Mouse (Mus musculus) neural tube, embryonic 14.5 days (tissue): ENCODE measurements around the gene Pdcd2. TPM values are rescaled to one million over a fixed set of nuclear protein-coding genes. Genes with fewer than 3 reads are reported as not detected.

ENCODE experiments used
- ATAC-seq: fragments of 200-750 bp; cut with Nextera tagmentation; 2 replicates; pipeline ENCODE4 v1.8.0; 2017; ENCODE audit warnings: low read depth, mild to moderate bottlenecking, moderate TSS enrichment, moderate library complexity
- H3K27ac ChIP-seq: fragments of 300-500 bp; sonication (generic); 2 replicates; pipeline ENCODE4 v1.5.1; 2014; ENCODE audit warnings: low read depth, mild to moderate bottlenecking, control low read depth, low read length, moderate library complexity, mixed read lengths
- H3K27me3 ChIP-seq: fragments of 300-500 bp; sonication (generic); 2 replicates; pipeline ENCODE4 v1.6.1; 2014; ENCODE audit warnings: low read length; ENCODE audit not compliant: control insufficient read depth, insufficient read depth
- H3K36me3 ChIP-seq: fragments of 300-500 bp; sonication (generic); 2 replicates; pipeline ENCODE4 v1.6.1; 2014; ENCODE audit warnings: low read length, mixed read lengths; ENCODE audit not compliant: control insufficient read depth, insufficient read depth
- H3K4me1 ChIP-seq: fragments of 300-500 bp; sonication (generic); 2 replicates; pipeline ENCODE4 v1.6.1; 2014; ENCODE audit warnings: low read length; ENCODE audit not compliant: control insufficient read depth, insufficient read depth
- H3K4me2 ChIP-seq: fragments of 300-500 bp; sonication (generic); 2 replicates; pipeline ENCODE4 v1.6.1; 2014; ENCODE audit warnings: mild to moderate bottlenecking, low read depth, low read length, control low read depth
- H3K4me3 ChIP-seq: fragments of 300-500 bp; sonication (generic); 2 replicates; pipeline ENCODE4 v1.5.1; 2014; ENCODE audit warnings: low read depth, low read length, control low read depth, mixed read lengths
- H3K9ac ChIP-seq: fragments of 300-500 bp; sonication (generic); replicated peaks from 2 replicates; pipeline ENCODE4 v1.6.1; 2014; ENCODE audit warnings: low read depth, mild to moderate bottlenecking, control low read depth, low read length, mixed read lengths
- H3K9me3 ChIP-seq: fragments of 300-500 bp; sonication (generic); 2 replicates; pipeline ENCODE4 v1.6.1; 2016; ENCODE audit warnings: low read length; ENCODE audit not compliant: control insufficient read depth
- WGBS: fragments of 180-500 bp; shearing (Covaris S2); extraction: QIAGEN DNeasy Blood & Tissue Kit; methylation state at CpG from one replicate; pipeline ENCODE4 v1.1.7; 2014; 5-methylcytosine and 5-hydroxymethylcytosine counted together
- polyA plus RNA-seq: library from polyadenylated mRNA; unstranded; fragments of >200 nt; fragmentation: Nextera tagmentation; extraction: Ambion mirVana; gene quantifications from 2 replicates; pipeline ENCODE4 v1.2.1, GENCODE M21; 2014

Gene Pdcd2
- 68.2 and 78.1 TPM in 2 replicates for polyA plus RNA-seq

DNA sequence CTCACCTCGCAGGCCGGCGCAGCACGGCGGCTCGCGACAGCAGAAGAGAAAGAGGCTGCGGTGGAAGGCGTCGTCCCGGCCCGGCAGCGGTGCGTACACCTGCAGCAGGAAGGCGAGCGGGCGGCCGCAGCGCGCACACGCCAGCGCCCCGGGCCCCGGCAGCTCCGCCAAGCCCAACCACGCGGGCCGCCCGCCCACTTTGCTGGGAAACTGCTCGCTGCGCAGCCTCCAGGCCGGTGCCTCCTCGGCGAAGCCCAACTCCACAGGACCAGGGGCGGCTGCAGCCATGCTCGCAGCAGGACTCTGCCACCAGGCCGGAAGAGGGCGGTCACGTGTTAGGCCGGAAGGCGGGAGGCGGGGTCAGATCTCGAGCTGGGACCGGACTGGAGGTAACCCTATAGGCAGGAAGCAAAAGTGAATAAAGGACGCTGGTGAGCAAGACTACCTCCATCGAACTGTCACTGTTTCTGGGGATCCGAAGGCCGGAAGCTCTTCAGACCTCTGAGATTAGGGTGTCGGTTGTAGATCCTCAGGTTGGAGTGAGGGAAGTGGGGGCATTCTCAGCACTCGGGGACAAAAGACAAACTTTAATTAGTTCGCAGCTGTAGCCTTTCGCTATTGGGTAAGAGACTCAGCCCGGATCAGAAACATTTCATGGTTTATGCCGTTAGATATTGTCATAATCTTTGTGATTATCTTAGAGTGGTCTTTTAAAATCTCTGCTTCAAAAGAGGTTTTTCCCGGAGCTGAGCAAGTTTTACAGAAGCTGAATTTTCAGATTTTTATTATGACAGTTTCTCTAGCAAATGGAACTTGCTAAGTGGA, at the start of gene Pdcd2:
Gene Pdcd2, minus strand, starts transcription at position 316 of the 825 bp plus-strand sequence.
- H3K27me3 ChIP-seq = no peaks in the 10 kb centered on the region
- peak within 1 kb of the TSS; percentile 75 for H3K27ac ChIP-seq
- WGBS = 2% methylated on average over 50 of the region's 55 CpGs

DNA sequence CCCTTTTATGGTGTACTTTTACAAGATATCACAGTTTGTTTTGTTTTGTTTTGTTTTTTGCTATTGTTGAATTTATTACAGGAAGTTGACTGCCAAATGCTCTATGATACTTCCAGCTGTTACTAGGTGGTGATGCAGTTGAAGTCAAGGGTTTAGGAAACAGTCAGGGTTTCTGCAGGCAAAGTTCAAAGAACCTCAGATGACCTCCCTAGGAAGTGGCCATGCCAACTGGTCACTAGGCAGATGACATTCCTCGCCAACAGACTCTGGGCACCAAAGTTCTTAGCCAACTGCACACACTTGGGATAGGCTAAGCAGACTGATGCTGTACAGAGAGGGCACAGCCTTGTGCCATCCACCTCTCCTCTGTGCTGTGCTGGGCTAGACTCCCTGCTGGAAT, 48.0 kb upstream of the Pdcd2 start:
- WGBS = 63% methylated on average over 1 of the region's 1 CpGs
- Histone ChIP-seq H3K27ac (no peak overlapping the region), H3K9me3 (no peaks in the 10 kb centered on the region)

More for the DNA sequence above, at the start of gene Pdcd2:
- Histone ChIP-seq H3K9me3 (no peaks in the 10 kb centered on the region), H3K36me3 (peaks cover 12% of the 10 kb centered on the region), H3K4me2 (peak within 1 kb of the TSS; percentile 78), H3K4me1 (peaks cover 14% of the 10 kb centered on the region), H3K9ac (peak within 1 kb of the TSS; percentile 83), H3K4me3 (peak within 1 kb of the TSS; percentile 86)
- ATAC-seq = peak; percentile 98

DNA sequence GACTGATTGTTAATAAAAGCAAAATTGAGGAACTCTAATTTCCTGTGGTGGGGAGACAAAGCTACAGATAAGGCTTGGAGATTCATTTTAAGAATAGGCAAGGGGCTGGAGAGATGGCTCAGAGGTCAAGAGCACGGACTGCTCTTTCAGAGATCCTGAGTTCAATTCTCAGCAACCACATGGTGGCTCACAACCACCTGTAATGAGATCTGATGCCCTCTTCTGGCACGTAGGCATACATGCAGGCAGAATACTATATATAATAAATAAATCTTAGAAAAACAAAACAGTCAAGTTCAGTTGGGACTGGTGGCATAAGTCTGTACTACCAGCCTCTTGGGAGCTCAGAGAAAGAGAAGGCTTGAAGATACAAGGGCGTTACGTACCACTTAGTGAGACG, 39.8 kb upstream of the Pdcd2 start:
- no peak overlapping the region for H3K9ac ChIP-seq
- 70% methylated on average over 5 of the region's 5 CpGs for WGBS
- H3K27ac ChIP-seq = no peak overlapping the region
- no peak overlapping the region for H3K4me3 ChIP-seq
- no peak for ATAC-seq
- H3K36me3 ChIP-seq = no peaks in the 10 kb centered on the region
- H3K4me1 ChIP-seq = 0 out of 2 replicates have a peak, but pooled peaks cover 2% of the 10 kb centered on the region
- H3K27me3 ChIP-seq = no peaks in the 10 kb centered on the region; the same call in 1 of the 2 replicates
- no peaks in the 10 kb centered on the region for H3K9me3 ChIP-seq
- H3K4me2 ChIP-seq = no peak overlapping the region

More for the DNA sequence above, 48.0 kb upstream of the Pdcd2 start:
- H3K4me3 ChIP-seq = no peak overlapping the region
- no peak for ATAC-seq
- no peaks in the 10 kb centered on the region for H3K27me3 ChIP-seq
- no peak overlapping the region for H3K9ac ChIP-seq
- no peaks in the 10 kb centered on the region for H3K36me3 ChIP-seq
- H3K4me1 ChIP-seq = no peaks in the 10 kb centered on the region
- H3K4me2 ChIP-seq = no peak overlapping the region

DNA sequence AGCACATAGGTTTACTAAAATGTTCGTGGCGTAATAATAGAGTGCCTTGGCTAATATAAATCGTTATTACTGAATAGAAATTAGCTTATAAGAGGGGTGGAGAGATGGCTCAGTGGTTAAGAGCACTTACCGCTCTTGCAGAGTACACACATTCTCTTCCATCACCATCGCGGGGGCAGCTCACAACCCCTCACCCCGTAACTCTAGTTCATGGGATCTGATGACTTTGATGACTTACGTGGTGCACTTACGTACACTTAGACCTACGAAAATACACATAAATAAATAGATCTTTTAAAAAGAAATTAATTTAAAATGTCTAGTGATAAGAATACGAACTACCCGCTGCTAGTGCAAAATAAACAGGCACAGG, 37.8 kb upstream of the Pdcd2 start:
- no peaks in the 10 kb centered on the region for H3K9me3 ChIP-seq
- H3K4me2 ChIP-seq = peak overlapping the region; percentile 63
- peak; percentile 14; the same call in 1 of the 2 replicates for ATAC-seq
- H3K4me3 ChIP-seq = peak overlapping the region; percentile 57
- WGBS = 44% methylated on average over 12 of the region's 12 CpGs
- H3K36me3 ChIP-seq = no peaks in the 10 kb centered on the region
- no peak overlapping the region for H3K27ac ChIP-seq
- 0 out of 2 replicates have a peak overlapping the region, but pooled peaks have one; percentile 26 for H3K9ac ChIP-seq
- no peaks in the 10 kb centered on the region; the same call in 1 of the 2 replicates for H3K27me3 ChIP-seq
- 0 out of 2 replicates have a peak, but pooled peaks cover 2% of the 10 kb centered on the region for H3K4me1 ChIP-seq

DNA sequence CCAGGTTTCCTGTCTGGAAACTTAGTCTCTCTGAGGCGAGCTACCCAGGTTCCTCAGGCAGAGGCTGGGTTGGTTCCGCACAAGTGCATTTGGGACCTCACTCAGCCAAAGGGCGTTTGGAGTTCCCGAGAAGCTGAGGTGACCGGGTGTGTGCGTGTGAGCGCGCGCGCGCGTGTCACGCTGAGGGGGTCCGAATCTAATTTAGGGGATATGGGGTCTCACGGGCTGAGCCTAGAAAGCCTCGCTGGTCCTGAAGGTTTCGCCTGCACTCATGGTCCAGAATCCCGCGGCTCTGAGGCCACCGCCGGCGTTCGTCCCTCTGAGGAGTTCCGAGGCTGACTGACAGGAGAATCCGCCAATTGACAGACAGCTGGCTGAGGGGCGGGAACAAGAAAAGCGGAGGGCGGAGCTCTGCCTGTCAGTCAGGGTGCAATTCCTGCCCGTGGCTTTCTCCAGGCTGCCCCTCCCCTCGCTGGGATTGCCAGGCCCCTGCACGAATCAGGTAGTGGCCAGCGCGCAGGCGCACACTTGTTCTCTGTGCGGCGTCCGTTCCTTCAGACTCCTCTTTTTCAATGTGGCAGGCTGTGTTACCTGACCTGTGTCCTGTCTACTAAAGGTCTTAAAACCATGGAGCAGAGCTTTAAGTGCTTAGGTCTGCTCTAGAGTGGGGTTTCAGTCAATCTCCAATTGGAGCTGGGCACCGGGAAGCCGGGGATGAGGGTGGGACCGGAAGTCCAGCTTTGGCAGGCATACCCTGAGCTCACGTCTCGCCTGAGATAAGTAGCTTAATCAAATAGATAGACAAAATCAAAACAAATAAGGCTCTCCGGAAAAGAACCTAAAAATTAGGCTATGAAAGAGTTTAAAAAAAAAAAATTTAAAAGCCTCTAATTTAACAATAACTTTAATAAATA, 37.2 kb upstream of the Pdcd2 start, which contains the start of gene Prdm9:
Gene Prdm9, minus strand, starts transcription at position 341 of the 914 bp plus-strand sequence.
- Histone ChIP-seq H3K9ac (peak within 1 kb of the TSS; percentile 60), H3K27ac (peak within 1 kb of the TSS; percentile 91), H3K4me2 (peak within 1 kb of the TSS; percentile 74), H3K36me3 (no peaks in the 10 kb centered on the region), H3K27me3 (no peaks in the 10 kb centered on the region), H3K4me1 (0 out of 2 replicates have a peak, but pooled peaks cover 2% of the 10 kb centered on the region), H3K4me3 (peak within 1 kb of the TSS; percentile 57), H3K9me3 (no peaks in the 10 kb centered on the region)
- peak; percentile 98 for ATAC-seq
- WGBS = under 1% methylated on average over 43 of the region's 43 CpGs

DNA sequence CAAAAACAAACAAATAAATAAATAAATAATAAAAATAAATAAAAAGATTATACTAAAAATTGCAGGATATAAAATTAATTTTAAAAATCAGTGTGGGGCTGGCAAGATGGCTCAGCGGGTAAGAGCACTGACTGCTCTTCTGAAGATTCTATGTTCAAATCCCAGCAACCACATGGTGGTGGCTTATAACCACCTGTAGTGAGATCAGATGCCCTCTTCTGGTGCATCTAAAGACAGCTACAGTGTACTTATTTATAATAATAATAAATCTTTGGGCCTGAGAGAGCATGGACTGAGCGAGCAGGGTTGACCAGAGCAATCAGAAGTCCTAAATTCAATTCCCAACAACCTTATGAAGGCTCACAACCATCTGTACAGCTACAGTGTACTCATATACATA, 32.8 kb upstream of the Pdcd2 start:
- WGBS = 86% methylated on average over 2 of the region's 2 CpGs

DNA sequence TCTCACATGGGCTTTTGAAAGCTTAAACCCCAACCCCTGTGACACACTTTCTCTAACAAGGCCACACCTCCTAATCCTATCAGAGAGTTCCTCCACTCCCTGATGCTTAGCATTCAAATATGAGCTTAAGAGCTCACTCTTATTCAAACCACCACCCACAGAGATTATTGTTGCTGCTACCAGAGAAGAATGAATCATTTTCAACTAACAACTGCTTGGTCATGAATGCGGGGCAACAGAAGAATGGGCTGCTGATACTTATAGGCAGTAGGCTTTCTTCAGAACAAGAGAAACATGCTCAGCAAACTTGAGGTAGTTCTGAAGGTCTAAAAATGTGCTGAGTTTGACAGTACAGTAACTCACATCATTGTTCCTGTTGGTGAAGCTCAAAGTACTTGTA, 22.6 kb upstream of the Pdcd2 start:
- Histone ChIP-seq H3K27me3 (no peaks in the 10 kb centered on the region), H3K4me1 (no peaks in the 10 kb centered on the region), H3K4me2 (no peak overlapping the region), H3K36me3 (no peaks in the 10 kb centered on the region), H3K9me3 (no peaks in the 10 kb centered on the region), H3K4me3 (no peak overlapping the region), H3K27ac (no peak overlapping the region), H3K9ac (no peak overlapping the region)
- 59% methylated on average over 1 of the region's 1 CpGs for WGBS
- ATAC-seq = no peak

More for the DNA sequence above, 32.8 kb upstream of the Pdcd2 start:
- Histone ChIP-seq H3K36me3 (no peaks in the 10 kb centered on the region), H3K9ac (no peak overlapping the region), H3K27ac (no peak overlapping the region), H3K9me3 (no peaks in the 10 kb centered on the region), H3K27me3 (no peaks in the 10 kb centered on the region), H3K4me2 (no peak overlapping the region), H3K4me1 (0 out of 2 replicates have a peak, but pooled peaks cover 2% of the 10 kb centered on the region), H3K4me3 (no peak overlapping the region)
- no peak for ATAC-seq

DNA sequence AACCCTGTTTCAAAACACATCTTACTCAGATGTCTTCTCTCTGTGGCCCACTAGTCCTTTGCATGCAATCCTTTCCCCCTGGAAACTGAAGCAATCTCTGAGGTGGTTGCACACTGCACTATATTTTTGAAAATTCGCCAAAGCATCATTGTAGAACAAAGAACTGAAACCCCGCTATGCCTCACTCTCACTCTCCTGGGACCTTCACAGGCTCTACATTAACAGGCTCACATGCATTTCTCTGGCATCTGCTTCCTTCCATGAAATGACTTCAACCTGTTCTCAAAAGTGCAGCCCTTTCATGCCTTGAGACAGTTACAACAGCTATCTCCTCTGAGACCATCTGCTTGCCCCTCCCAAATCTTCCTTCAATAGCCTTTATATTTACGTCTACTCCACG, 19.3 kb upstream of the Pdcd2 start:
- ATAC-seq = no peak
- H3K4me1 ChIP-seq = no peaks in the 10 kb centered on the region
- WGBS = 67% methylated on average over 4 of the region's 4 CpGs

More for the DNA sequence above, 19.3 kb upstream of the Pdcd2 start:
- Histone ChIP-seq H3K27ac (no peak overlapping the region), H3K9ac (no peak overlapping the region), H3K27me3 (no peaks in the 10 kb centered on the region), H3K4me2 (no peak overlapping the region), H3K4me3 (no peak overlapping the region), H3K9me3 (no peaks in the 10 kb centered on the region), H3K36me3 (no peaks in the 10 kb centered on the region)
